Mouse (Mus musculus): ENCODE measurements around the gene Larp7.

Gene Larp7

GRCm38 (mm10) chr3:127552973-127553719, at the start of gene Larp7, which contains the start of gene Zgrf1:
Gene Larp7 (minus strand): TSS chr3:127553349.
Gene Zgrf1 (plus strand): TSS chr3:127553489.
- peak; percentile 99 for DNase-seq (ENCODE audit: low spot score)

- DNase-seq (ENCODE audit: low spot score) = no peak
Measured at GRCm38 (mm10) chr3:127597136-127597535, 44.0 kb upstream of the Larp7 start.

GRCm38 (mm10) chr3:127572557-127572956, 19.4 kb upstream of the Larp7 start:
- DNase-seq (ENCODE audit: low spot score) = peak; percentile 84

- DNase-seq (ENCODE audit: low spot score) = peak; percentile 46
Measured at GRCm38 (mm10) chr3:127565129-127565528, 12.0 kb upstream of the Larp7 start.

GRCm38 (mm10) chr3:127562974-127563373, 9.8 kb upstream of the Larp7 start:
- no peak for DNase-seq (ENCODE audit: low spot score)

- no peak for DNase-seq (ENCODE audit: low spot score)
Measured at GRCm38 (mm10) chr3:127558201-127558600, 5.1 kb upstream of the Larp7 start.

GRCm38 (mm10) chr3:127554723-127555122, 1.6 kb upstream of the Larp7 start:
- peak; percentile 49 for DNase-seq (ENCODE audit: low spot score)

- peak; percentile 28 for DNase-seq (ENCODE audit: low spot score)
Measured at GRCm38 (mm10) chr3:127553720-127554043, 533 bp upstream of the Larp7 start.

- DNase-seq (ENCODE audit: low spot score) = no peak
Measured at GRCm38 (mm10) chr3:127552434-127552972, 646 bp downstream of the Larp7 start.

GRCm38 (mm10) chr3:127547882-127548281, 5.3 kb downstream of the Larp7 start:
- DNase-seq (ENCODE audit: low spot score) = peak; percentile 46

- DNase-seq (ENCODE audit: low spot score) = no peak
Measured at GRCm38 (mm10) chr3:127544610-127545121, 8.5 kb downstream of the Larp7 start.

- no peak for DNase-seq (ENCODE audit: low spot score)
Measured at GRCm38 (mm10) chr3:127543976-127544375, 9.2 kb downstream of the Larp7 start.

- no peak for DNase-seq (ENCODE audit: low spot score)
Measured at GRCm38 (mm10) chr3:127539193-127539592, 14.0 kb downstream of the Larp7 start.

GRCm38 (mm10) chr3:127530293-127530692, 22.9 kb downstream of the Larp7 start:
- no peak for DNase-seq (ENCODE audit: low spot score)

- no peak for DNase-seq (ENCODE audit: low spot score)
Measured at GRCm38 (mm10) chr3:127529824-127530223, 23.3 kb downstream of the Larp7 start.

GRCm38 (mm10) chr3:127529210-127529609, 23.9 kb downstream of the Larp7 start:
- no peak for DNase-seq (ENCODE audit: low spot score)

GRCm38 (mm10) chr3:127527465-127528034, 25.6 kb downstream of the Larp7 start:
- peak; percentile 94 for DNase-seq (ENCODE audit: low spot score)

- DNase-seq (ENCODE audit: low spot score) = peak; percentile 51
Measured at GRCm38 (mm10) chr3:127525188-127525819, 27.8 kb downstream of the Larp7 start.

- DNase-seq (ENCODE audit: low spot score) = no peak
Measured at GRCm38 (mm10) chr3:127521156-127521555, 32.0 kb downstream of the Larp7 start.

- peak; percentile 17 for DNase-seq (ENCODE audit: low spot score)
Measured at GRCm38 (mm10) chr3:127520300-127520699, 32.8 kb downstream of the Larp7 start.

- DNase-seq (ENCODE audit: low spot score) = peak; percentile 68
Measured at GRCm38 (mm10) chr3:127515251-127515650, 37.9 kb downstream of the Larp7 start.

- DNase-seq (ENCODE audit: low spot score) = no peak
Measured at GRCm38 (mm10) chr3:127513699-127514098, 39.5 kb downstream of the Larp7 start.
